Mouse (Mus musculus) embryo, embryonic 10.5 days (tissue): ENCODE results near the gene Nit2.
A peak's percentile ranks its signal among the peaks of the same experiment; 100 is the strongest.

Experiments used
- DNase-seq: peaks from one replicate; pipeline ENCODE4 v3.0.0-alpha.2; 2015; ENCODE audit warnings: low spot score

The Nit2 gene

GRCm38 (mm10) chr16:57162841-57163240, 4.3 kb downstream of the Nit2 start:
- DNase-seq: no peak

- no peak for DNase-seq
Measured at GRCm38 (mm10) chr16:57159835-57160234, 7.3 kb downstream of the Nit2 start.

DNA sequence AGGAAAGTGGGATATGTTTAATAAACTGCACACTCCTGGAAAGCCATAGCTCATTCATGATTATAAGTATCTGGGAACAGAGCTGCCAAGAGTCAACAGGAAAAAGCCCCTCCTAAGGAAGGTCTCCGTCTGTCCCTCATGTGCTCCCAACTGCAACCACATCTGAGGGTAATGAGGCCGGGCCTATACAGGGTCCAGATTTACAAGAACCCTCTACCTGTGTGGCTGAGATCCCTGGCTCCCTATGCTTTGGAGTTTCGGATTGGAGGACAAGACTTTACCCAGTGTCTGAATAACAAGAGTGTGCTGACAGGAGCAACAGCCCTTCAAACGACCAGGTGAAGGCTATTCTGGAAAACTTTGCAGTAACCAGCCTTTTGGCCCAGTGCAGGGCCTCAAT, 9.4 kb downstream of the Nit2 start:
- DNase-seq: no peak

GRCm38 (mm10) chr16:57157076-57157475, 10.1 kb downstream of the Nit2 start:
- DNase-seq: no peak

- DNase-seq: no peak
Measured at GRCm38 (mm10) chr16:57155899-57156298, 11.2 kb downstream of the Nit2 start.

- no peak for DNase-seq
Measured at GRCm38 (mm10) chr16:57151437-57151836, 15.7 kb downstream of the Nit2 start.

DNA sequence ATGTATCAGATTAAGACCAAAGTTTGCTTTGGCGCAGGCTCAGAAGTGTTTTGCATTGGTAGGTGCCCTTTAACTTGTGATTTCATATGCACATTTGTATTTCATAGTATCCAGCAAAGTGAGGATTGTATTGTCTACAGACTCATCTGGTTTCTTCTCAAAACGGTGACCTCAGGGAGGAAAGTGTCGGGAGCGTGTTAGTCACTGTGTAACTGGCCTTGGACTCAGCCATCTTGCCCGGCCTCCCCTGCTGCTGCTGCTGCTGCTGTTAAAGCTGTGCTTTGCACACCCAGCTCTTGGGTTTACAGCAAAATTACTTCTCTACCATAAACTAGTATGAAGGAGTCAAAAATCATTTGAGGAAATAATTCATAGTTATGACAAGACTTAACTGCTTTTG, 22.4 kb downstream of the Nit2 start:
- no peak for DNase-seq

DNA sequence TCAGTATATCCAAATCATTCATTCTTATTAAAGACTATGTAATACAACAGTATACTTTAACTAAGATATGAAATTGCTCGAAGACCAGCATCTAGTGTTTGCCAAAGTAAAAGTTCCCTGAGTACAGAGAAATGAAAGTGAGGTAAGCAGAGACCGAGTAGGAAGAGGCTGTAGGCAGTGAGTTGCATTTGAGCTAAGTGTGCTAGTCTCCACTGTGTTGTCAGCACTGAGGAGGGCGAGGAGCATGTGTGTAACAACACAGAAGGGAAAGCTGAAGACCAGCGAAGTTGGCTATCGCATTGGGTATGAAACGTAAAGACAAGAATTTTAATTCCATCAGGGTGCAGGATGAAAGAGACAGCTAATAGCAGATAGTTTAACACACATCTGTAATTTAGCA, 33.5 kb downstream of the Nit2 start:
- no peak for DNase-seq

GRCm38 (mm10) chr16:57132326-57132725, 34.8 kb downstream of the Nit2 start:
- no peak for DNase-seq

DNA sequence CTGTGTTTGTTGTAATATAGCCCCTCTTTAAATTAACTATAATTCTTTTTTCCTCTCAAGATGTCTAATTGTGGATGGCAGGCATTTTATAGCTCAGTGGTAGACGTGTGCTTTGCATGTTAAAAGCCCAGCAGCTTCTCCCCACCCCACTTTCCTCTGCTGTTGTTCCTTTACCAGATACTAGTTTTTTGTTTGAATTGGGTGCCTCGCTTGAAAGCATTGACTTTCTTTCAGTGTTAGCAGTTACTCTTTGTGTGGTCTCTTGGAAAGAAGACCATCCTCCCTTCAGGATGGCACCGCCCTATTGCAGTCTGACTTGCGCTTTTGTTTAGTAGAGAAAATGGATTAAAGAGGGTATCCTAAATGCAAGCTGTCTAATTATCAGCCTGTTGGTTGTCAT, 35.6 kb downstream of the Nit2 start:
- DNase-seq: no peak

GRCm38 (mm10) chr16:57130752-57131400, 36.3 kb downstream of the Nit2 start:
- no peak for DNase-seq

GRCm38 (mm10) chr16:57127825-57128224, 39.3 kb downstream of the Nit2 start:
- DNase-seq: no peak

DNA sequence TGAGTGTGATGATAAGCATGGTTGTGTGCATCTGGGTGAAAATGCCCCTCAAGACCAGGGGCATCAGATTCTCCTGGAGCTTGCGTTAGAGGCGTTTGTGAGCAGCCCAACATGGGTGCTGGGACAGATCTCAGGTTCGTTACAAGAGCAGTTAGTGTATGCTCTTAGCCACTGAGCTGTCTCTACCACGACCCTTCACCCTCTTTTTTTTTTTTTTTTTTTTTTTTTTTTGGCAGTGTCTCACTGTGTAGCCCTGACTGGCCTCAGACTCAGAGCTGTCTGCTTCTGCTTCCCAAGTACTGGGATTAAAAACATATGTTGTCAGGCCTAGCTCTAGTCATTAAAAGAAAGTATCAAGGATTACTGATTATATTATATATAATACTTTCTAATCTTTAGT, 40.9 kb downstream of the Nit2 start:
- DNase-seq: no peak

- no peak for DNase-seq
Measured at GRCm38 (mm10) chr16:57122682-57123445, 44.3 kb downstream of the Nit2 start.

- peak; percentile 34 for DNase-seq
Measured at GRCm38 (mm10) chr16:57121816-57122415, 45.2 kb downstream of the Nit2 start.

GRCm38 (mm10) chr16:57120913-57121815, 46.0 kb downstream of the Nit2 start, which contains the start of gene Tomm70a:
Gene Tomm70a (plus strand): TSS chr16:57121703.
- DNase-seq: peak; percentile 98

- no peak for DNase-seq
Measured at GRCm38 (mm10) chr16:57117562-57117961, 49.6 kb downstream of the Nit2 start.

GRCm38 (mm10) chr16:57116066-57116465, 51.1 kb downstream of the Nit2 start:
- DNase-seq: peak; percentile 48
